Mouse (Mus musculus): ENCODE results near the gene Eid1.

Gene Eid1

GRCm38 (mm10) chr2:125667721-125668120, 5.2 kb upstream of the Eid1 start:
- no peak for DNase-seq (ENCODE audit: low spot score in 2 of 2)

- DNase-seq (ENCODE audit: low spot score in 2 of 2), result no peak
Measured at GRCm38 (mm10) chr2:125670846-125671245, 2.0 kb upstream of the Eid1 start.

- DNase-seq (ENCODE audit: low spot score in 2 of 2), result peak; percentile 26 to 52
Measured at GRCm38 (mm10) chr2:125672568-125672956, 333 bp upstream of the Eid1 start.

GRCm38 (mm10) chr2:125681811-125682210, 8.9 kb downstream of the Eid1 start:
- no peak for DNase-seq (ENCODE audit: low spot score in 2 of 2)

- no peak for DNase-seq (ENCODE audit: low spot score in 2 of 2)
Measured at GRCm38 (mm10) chr2:125683895-125684294, 11.0 kb downstream of the Eid1 start.

GRCm38 (mm10) chr2:125684559-125685440, 11.9 kb downstream of the Eid1 start:
- no peak for DNase-seq (ENCODE audit: low spot score in 2 of 2)

GRCm38 (mm10) chr2:125685441-125686150, 12.7 kb downstream of the Eid1 start:
- no peak for DNase-seq (ENCODE audit: low spot score in 2 of 2)

- DNase-seq (ENCODE audit: low spot score in 2 of 2), result no peak
Measured at GRCm38 (mm10) chr2:125692010-125692409, 19.1 kb downstream of the Eid1 start.

GRCm38 (mm10) chr2:125694798-125695197, 21.9 kb downstream of the Eid1 start:
- DNase-seq (ENCODE audit: low spot score in 2 of 2), result no peak

- DNase-seq (ENCODE audit: low spot score in 2 of 2), result no peak
Measured at GRCm38 (mm10) chr2:125696219-125696618, 23.3 kb downstream of the Eid1 start.

- no peak for DNase-seq (ENCODE audit: low spot score in 2 of 2)
Measured at GRCm38 (mm10) chr2:125701606-125702005, 28.7 kb downstream of the Eid1 start.

- no peak for DNase-seq (ENCODE audit: low spot score in 2 of 2)
Measured at GRCm38 (mm10) chr2:125702851-125703250, 30.0 kb downstream of the Eid1 start.

GRCm38 (mm10) chr2:125704907-125705631, 32.2 kb downstream of the Eid1 start:
- DNase-seq (ENCODE audit: low spot score in 2 of 2), result no peak

GRCm38 (mm10) chr2:125706510-125706921, 33.6 kb downstream of the Eid1 start:
- DNase-seq (ENCODE audit: low spot score in 2 of 2), result no peak

- DNase-seq (ENCODE audit: low spot score in 2 of 2), result no peak
Measured at GRCm38 (mm10) chr2:125716599-125716998, 43.7 kb downstream of the Eid1 start.

- no peak for DNase-seq (ENCODE audit: low spot score in 2 of 2)
Measured at GRCm38 (mm10) chr2:125723086-125723407, 50.2 kb downstream of the Eid1 start.

GRCm38 (mm10) chr2:125723408-125724085, 50.7 kb downstream of the Eid1 start:
- peak; percentile 31 to 40 for DNase-seq (ENCODE audit: low spot score in 2 of 2)

- no peak for DNase-seq (ENCODE audit: low spot score in 2 of 2)
Measured at GRCm38 (mm10) chr2:125724086-125724430, 51.2 kb downstream of the Eid1 start, which contains the start of gene Shc4. Shc4 (minus strand) TSS chr2:125724148.
